Mouse (Mus musculus) liver, embryonic 14.5 days (tissue): Measurements from ENCODE around the gene Gas2l2. TPM values are rescaled to one million over a fixed set of nuclear protein-coding genes. Genes with fewer than 3 reads are reported as not detected.

ENCODE experiments used
- ATAC-seq: fragments of 200-750 bp; cut with Nextera tagmentation; 2 replicates; pipeline ENCODE4 v1.8.0; 2017; ENCODE audit warnings: moderate number of reproducible peaks, mild to moderate bottlenecking, moderate library complexity; ENCODE audit not compliant: insufficient read depth
- DNase-seq, 3 experiments: peaks; one replicate each; pipeline ENCODE4 v3.0.0-alpha.2; 2012 to 2013; ENCODE audit warnings: low read depth in 3 of 3, low spot score in 3 of 3
- H3K27ac ChIP-seq: fragments of 300-500 bp; sonication (generic); 2 replicates; pipeline ENCODE4 v1.5.1; 2014; ENCODE audit warnings: moderate library complexity, mild to moderate bottlenecking, control low read depth, inconsistent platforms
- H3K27me3 ChIP-seq: fragments of 300-500 bp; sonication (generic); 2 replicates; pipeline ENCODE4 v1.6.1; 2014; ENCODE audit warnings: mild to moderate bottlenecking, low read length, moderate library complexity; ENCODE audit not compliant: control insufficient read depth, insufficient read depth
- H3K36me3 ChIP-seq: fragments of 300-500 bp; sonication (generic); replicated peaks from 2 replicates; pipeline ENCODE4 v1.6.1; 2014; ENCODE audit warnings: low read depth; ENCODE audit not compliant: control insufficient read depth, insufficient read depth
- H3K4me1 ChIP-seq, 2 experiments: fragments of 200-500 bp in 1 of 2; fragments of 300-500 bp in 1 of 2; sonication (generic) in 1 of 2; replicated peaks; 2 replicates each; pipeline ENCODE4 v1.6.1; 2012 to 2014; ENCODE audit warnings: antibody characterized with exemption in 1 of 2, inconsistent platforms in 1 of 2, low read length in 1 of 2; ENCODE audit not compliant: control insufficient read depth in 2 of 2, insufficient read depth in 2 of 2
- H3K4me2 ChIP-seq: fragments of 300-500 bp; sonication (generic); 2 replicates; pipeline ENCODE4 v1.6.1; 2014; ENCODE audit warnings: low read depth, mild to moderate bottlenecking, control low read depth, moderate library complexity
- H3K4me3 ChIP-seq, 2 experiments: fragments of 200-500 bp in 1 of 2; fragments of 300-500 bp in 1 of 2; sonication (generic) in 1 of 2; 2 replicates each; pipeline ENCODE4 v1.5.1; 2012 to 2014; ENCODE audit warnings: low read depth in 2 of 2, low read length in 2 of 2, mild to moderate bottlenecking in 2 of 2, control low read depth in 1 of 2, inconsistent platforms in 1 of 2, moderate library complexity in 1 of 2; ENCODE audit not compliant: insufficient read depth in 1 of 2
- H3K9ac ChIP-seq: fragments of 300-500 bp; sonication (generic); replicated peaks from 2 replicates; pipeline ENCODE4 v1.6.1; 2014; ENCODE audit warnings: mild to moderate bottlenecking, control low read depth, moderate library complexity
- H3K9me3 ChIP-seq: fragments of 300-500 bp; sonication (generic); 2 replicates; pipeline ENCODE4 v1.6.1; 2016; ENCODE audit warnings: low read length, mixed read lengths; ENCODE audit not compliant: control insufficient read depth
- CTCF ChIP-seq: IDR thresholded peaks from 2 replicates; pipeline ENCODE4 v1.5.1; 2016; ENCODE audit warnings: antibody characterized with exemption, low read depth, control low read depth
- EP300 ChIP-seq: IDR thresholded peaks from 2 replicates; pipeline ENCODE4 v1.6.1; 2016; ENCODE audit warnings: antibody characterized with exemption, low read depth
- WGBS: fragments of 180-500 bp; shearing (Covaris S2); extraction: QIAGEN DNeasy Blood & Tissue Kit; methylation state at CpG from one replicate; pipeline ENCODE4 v1.1.7; 2014; ENCODE audit not compliant: insufficient replicate concordance; 5-methylcytosine and 5-hydroxymethylcytosine counted together
- polyA plus RNA-seq, 2 experiments: library from polyadenylated mRNA; depleted of rRNA in 1 of 2; stranded (reverse) in 1 of 2; unstranded in 1 of 2; fragments of >200 nt; fragmentation: Nextera tagmentation in 1 of 2; extraction: Ambion mirVana in 1 of 2; gene quantifications; 2 replicates each; pipeline versions ENCODE4 v1.2.1 to v1.2.3; 2012 to 2014

The Gas2l2 gene
- polyA plus RNA-seq, 2 experiments, result not detected

GRCm38 (mm10) chr11:83450550-83450949, 21.3 kb upstream of the Gas2l2 start:
- TF ChIP-seq EP300 (no peak), CTCF (no peak)
- DNase-seq (no peak), ATAC-seq (no peak)
- Histone ChIP-seq H3K27me3 (peaks cover 2% of the 10 kb centered on the region), H3K4me2 (no peak overlapping the region), H3K9ac (no peak overlapping the region), H3K27ac (no peak overlapping the region), H3K9me3 (no peaks in the 10 kb centered on the region), H3K4me1 (peaks cover 4 to 17% of the 10 kb centered on the region in 2 experiments; a peak in 3 of 4 replicates), H3K4me3 (no peak overlapping the region), H3K36me3 (no peaks in the 10 kb centered on the region)
- WGBS, result 32% methylated on average over 1 of the region's 1 CpGs

GRCm38 (mm10) chr11:83449298-83449697, 20.0 kb upstream of the Gas2l2 start:
- no peak overlapping the region for H3K4me2 ChIP-seq
- no peak overlapping the region for H3K4me3 ChIP-seq
- H3K27me3 ChIP-seq, result peaks cover 14% of the 10 kb centered on the region
- no peaks in the 10 kb centered on the region for H3K9me3 ChIP-seq
- WGBS, result 33% methylated on average over 4 of the region's 4 CpGs
- H3K9ac ChIP-seq, result no peak overlapping the region
- DNase-seq, result no peak
- no peak overlapping the region for H3K27ac ChIP-seq
- no peak for TF ChIP-seq EP300
- TF ChIP-seq CTCF, result no peak
- H3K4me1 ChIP-seq, result peaks cover under 1 to 5% of the 10 kb centered on the region in 2 experiments; a peak in 3 of 4 replicates
- H3K36me3 ChIP-seq, result no peaks in the 10 kb centered on the region
- ATAC-seq, result no peak

GRCm38 (mm10) chr11:83448927-83449236, 19.6 kb upstream of the Gas2l2 start:
- H3K4me1 ChIP-seq, result peaks cover 0 to 3% of the 10 kb centered on the region in 2 experiments; a peak in 2 of 4 replicates
- DNase-seq (no peak), ATAC-seq (no peak)
- H3K9ac ChIP-seq, result no peak overlapping the region
- H3K9me3 ChIP-seq, result no peaks in the 10 kb centered on the region
- no peak overlapping the region for H3K4me2 ChIP-seq
- no peak overlapping the region for H3K4me3 ChIP-seq
- TF ChIP-seq EP300, result no peak
- TF ChIP-seq CTCF, result no peak
- no peaks in the 10 kb centered on the region for H3K36me3 ChIP-seq
- H3K27ac ChIP-seq, result no peak overlapping the region
- H3K27me3 ChIP-seq, result peaks cover 18% of the 10 kb centered on the region

GRCm38 (mm10) chr11:83448021-83448926, 19.0 kb upstream of the Gas2l2 start:
- 34% methylated on average over 16 of the region's 16 CpGs for WGBS
- Histone ChIP-seq H3K27ac (no peak overlapping the region), H3K4me3 (no peak overlapping the region), H3K4me1 (peaks cover 0 to 3% of the 10 kb centered on the region in 2 experiments; a peak in 2 of 4 replicates), H3K9ac (no peak overlapping the region), H3K9me3 (no peaks in the 10 kb centered on the region), H3K36me3 (no peaks in the 10 kb centered on the region), H3K4me2 (no peak overlapping the region), H3K27me3 (peaks cover 24% of the 10 kb centered on the region)
- DNase-seq, result no peak
- TF ChIP-seq CTCF (no peak), EP300 (no peak)
- no peak for ATAC-seq

GRCm38 (mm10) chr11:83447612-83448011, 18.4 kb upstream of the Gas2l2 start:
- ATAC-seq (no peak), DNase-seq (no peak)
- TF ChIP-seq EP300 (no peak), CTCF (no peak)
- H3K27me3 ChIP-seq, result peaks cover 31% of the 10 kb centered on the region
- H3K9me3 ChIP-seq, result no peaks in the 10 kb centered on the region
- H3K4me2 ChIP-seq, result no peak overlapping the region
- no peaks in the 10 kb centered on the region for H3K36me3 ChIP-seq
- H3K27ac ChIP-seq, result no peak overlapping the region
- H3K9ac ChIP-seq, result no peak overlapping the region
- H3K4me1 ChIP-seq, result peaks cover 0 to 3% of the 10 kb centered on the region in 2 experiments; a peak in 2 of 4 replicates
- H3K4me3 ChIP-seq, result no peak overlapping the region
- 69% methylated on average over 10 of the region's 10 CpGs for WGBS
